Mouse (Mus musculus): ENCODE data around the gene Mpp3.

DNA sequence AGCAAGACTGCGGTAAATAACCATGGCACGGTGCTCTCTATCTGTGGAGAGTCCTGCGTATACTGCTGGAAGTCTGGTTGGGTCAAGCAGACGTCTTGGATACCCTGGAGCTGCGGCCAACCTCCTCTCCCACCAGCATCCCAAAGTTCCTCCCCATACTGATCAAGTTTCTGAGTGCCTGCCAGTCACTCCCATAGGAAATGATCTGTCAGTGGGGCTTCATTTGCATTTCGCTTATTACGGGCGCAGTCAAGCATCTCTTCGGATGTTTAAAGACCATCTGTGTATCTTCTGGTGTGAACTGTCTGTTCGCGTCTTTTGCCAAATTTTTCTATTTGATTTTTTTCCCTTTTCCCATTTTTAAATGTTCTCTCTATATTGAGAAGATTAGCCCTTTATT, 41.4 kb upstream of the Mpp3 start:
- TF ChIP-seq POLR2A (IDR thresholded peaks at IDR 0.05; ENCODE audit: insufficient read length, low read depth) (no peak), MAX (IDR thresholded peaks at IDR 0.05; ENCODE audit: low read depth) (no peak), CEBPB (IDR thresholded peaks at IDR 0.05; ENCODE audit: insufficient read depth, poor library complexity, severe bottlenecking) (no peak), MYOD1 (IDR thresholded peaks at IDR 0.05; ENCODE audit: control insufficient read depth in 1 of 3, insufficient read length in 2 of 3, low read depth in 2 of 3) (no peak)
